Mouse (Mus musculus): ENCODE measurements around the gene Col8a2. TPM values are rescaled to one million over a fixed set of nuclear protein-coding genes. Genes with fewer than 3 reads are reported as not detected.

The Col8a2 gene
- polyA plus RNA-seq, 1 experiment from 2014 or later: 5.9 TPM

- 90% methylated on average over 4 of the region's 4 CpGs for WGBS
- no peaks in the 10 kb centered on the region for H3K36me3 ChIP-seq (replicated peaks)
- DNase-seq (ENCODE audit: extremely low spot score, low spot score): no peak
- H3K27ac ChIP-seq: no peak overlapping the region
- H3K27me3 ChIP-seq (ENCODE audit: poor library complexity, severe bottlenecking): peaks cover 11% of the 10 kb centered on the region
- no peak overlapping the region for H3K4me3 ChIP-seq
- H3K9me3 ChIP-seq: no peaks in the 10 kb centered on the region
- peaks cover 4% of the 10 kb centered on the region for H3K4me1 ChIP-seq
Measured at GRCm38 (mm10) chr4:126330295-126330694, 43.7 kb downstream of the Col8a2 start.

- WGBS: 70% methylated on average over 1 of the region's 1 CpGs
- H3K4me3 ChIP-seq: no peak overlapping the region
Measured at GRCm38 (mm10) chr4:126331751-126332150, 45.2 kb downstream of the Col8a2 start.

GRCm38 (mm10) chr4:126332358-126332757, 45.8 kb downstream of the Col8a2 start:
- 0 out of 2 replicates have a peak, but pooled peaks cover 5% of the 10 kb centered on the region for H3K4me1 ChIP-seq
- no peaks in the 10 kb centered on the region for H3K27me3 ChIP-seq (ENCODE audit: poor library complexity, severe bottlenecking)
- 55% methylated on average over 3 of the region's 3 CpGs for WGBS
- no peak overlapping the region for H3K4me3 ChIP-seq
- DNase-seq (ENCODE audit: extremely low spot score, low spot score): no peak
- H3K9me3 ChIP-seq: no peaks in the 10 kb centered on the region
- H3K36me3 ChIP-seq (replicated peaks): no peaks in the 10 kb centered on the region
- H3K27ac ChIP-seq: no peak overlapping the region

More at GRCm38 (mm10) chr4:126331751-126332150, 45.2 kb downstream of the Col8a2 start:
- Histone ChIP-seq H3K4me1 (0 out of 2 replicates have a peak, but pooled peaks cover 4% of the 10 kb centered on the region), H3K9me3 (no peaks in the 10 kb centered on the region), H3K27ac (no peak overlapping the region), H3K36me3 (replicated peaks) (no peaks in the 10 kb centered on the region), H3K27me3 (ENCODE audit: poor library complexity, severe bottlenecking) (no peaks in the 10 kb centered on the region)
- DNase-seq (ENCODE audit: extremely low spot score, low spot score): no peak

GRCm38 (mm10) chr4:126339461-126339860, 52.9 kb downstream of the Col8a2 start:
- no peak for DNase-seq (ENCODE audit: extremely low spot score, low spot score)
- Histone ChIP-seq H3K4me3 (no peak overlapping the region), H3K36me3 (replicated peaks) (peaks cover 2% of the 10 kb centered on the region; the same call in 1 of the 2 replicates), H3K9me3 (no peaks in the 10 kb centered on the region), H3K27me3 (ENCODE audit: poor library complexity, severe bottlenecking) (no peaks in the 10 kb centered on the region), H3K27ac (no peak overlapping the region), H3K4me1 (0 out of 2 replicates have a peak, but pooled peaks cover 5% of the 10 kb centered on the region)
- 67% methylated on average over 4 of the region's 4 CpGs for WGBS

- WGBS: 83% methylated on average over 4 of the region's 4 CpGs
- no peak for DNase-seq (ENCODE audit: extremely low spot score, low spot score)
- Histone ChIP-seq H3K27ac (no peak overlapping the region), H3K9me3 (no peaks in the 10 kb centered on the region), H3K4me1 (no peaks in the 10 kb centered on the region), H3K27me3 (ENCODE audit: poor library complexity, severe bottlenecking) (no peaks in the 10 kb centered on the region), H3K36me3 (replicated peaks) (peaks cover 34% of the 10 kb centered on the region), H3K4me3 (no peak overlapping the region)
Measured at GRCm38 (mm10) chr4:126343451-126343850, 56.9 kb downstream of the Col8a2 start.

- Histone ChIP-seq H3K4me1 (no peaks in the 10 kb centered on the region), H3K27ac (no peak overlapping the region), H3K36me3 (replicated peaks) (peaks cover 62% of the 10 kb centered on the region), H3K9me3 (no peaks in the 10 kb centered on the region), H3K27me3 (ENCODE audit: poor library complexity, severe bottlenecking) (no peaks in the 10 kb centered on the region), H3K4me3 (no peak overlapping the region)
- no peak for DNase-seq (ENCODE audit: extremely low spot score, low spot score)
- WGBS: 87% methylated on average over 1 of the region's 1 CpGs
Measured at GRCm38 (mm10) chr4:126360069-126360468, 73.5 kb downstream of the Col8a2 start.

Other genes starting within 250 kb of the Col8a2 start
- gene Mrps15, start 239.9 kb upstream of the Col8a2 start, polyA plus RNA-seq (2016; fragmentation: Nextera tagmentation; extraction: Ambion mirVana): 136 and 151 TPM in 2 replicates
- gene Oscp1, start 228.2 kb upstream of the Col8a2 start, polyA plus RNA-seq (2016; fragmentation: Nextera tagmentation; extraction: Ambion mirVana): 31.1 and 34.4 TPM in 2 replicates
- gene Lsm10, start 190.2 kb upstream of the Col8a2 start, polyA plus RNA-seq (2016; fragmentation: Nextera tagmentation; extraction: Ambion mirVana): 53.7 and 55.1 TPM in 2 replicates
- gene Stk40, start 182.8 kb upstream of the Col8a2 start, polyA plus RNA-seq (2016; fragmentation: Nextera tagmentation; extraction: Ambion mirVana): 43.7 and 45.5 TPM in 2 replicates
- 19.1 and 20.7 TPM in 2 replicates for gene Eva1b, start 139.0 kb upstream of the Col8a2 start, polyA plus RNA-seq (2016; fragmentation: Nextera tagmentation; extraction: Ambion mirVana)
- 1.5 and 1.6 TPM in 2 replicates for gene Sh3d21, start 123.3 kb upstream of the Col8a2 start, polyA plus RNA-seq (2016; fragmentation: Nextera tagmentation; extraction: Ambion mirVana)
- 251 and 256 TPM in 2 replicates for gene Thrap3, start 84.0 kb upstream of the Col8a2 start, polyA plus RNA-seq (2016; fragmentation: Nextera tagmentation; extraction: Ambion mirVana)
- 45.6 and 47.1 TPM in 2 replicates for gene Map7d1, start 30.4 kb upstream of the Col8a2 start, polyA plus RNA-seq (2016; fragmentation: Nextera tagmentation; extraction: Ambion mirVana)
- gene Trappc3, start 24.5 kb upstream of the Col8a2 start, polyA plus RNA-seq (2016; fragmentation: Nextera tagmentation; extraction: Ambion mirVana): 84.8 and 86.8 TPM in 2 replicates
- gene Adprhl2, start 34.9 kb downstream of the Col8a2 start, polyA plus RNA-seq (2016; fragmentation: Nextera tagmentation; extraction: Ambion mirVana): 91.6 TPM in 2 replicates
- gene Tekt2, start 38.9 kb downstream of the Col8a2 start, polyA plus RNA-seq (2016; fragmentation: Nextera tagmentation; extraction: Ambion mirVana): 2.3 TPM in 2 replicates
- 12.0 and 15.7 TPM in 2 replicates for gene Ago3, start 142.8 kb downstream of the Col8a2 start, polyA plus RNA-seq (2016; fragmentation: Nextera tagmentation; extraction: Ambion mirVana)
- gene Ago1, start 181.8 kb downstream of the Col8a2 start, polyA plus RNA-seq (2016; fragmentation: Nextera tagmentation; extraction: Ambion mirVana): 9.1 and 11.4 TPM in 2 replicates
- 0.97 and 0.99 TPM in 2 replicates for gene Ago4, start 246.7 kb downstream of the Col8a2 start, polyA plus RNA-seq (2016; fragmentation: Nextera tagmentation; extraction: Ambion mirVana)